Mouse (Mus musculus): Measurements from ENCODE around the gene Ripor3.
A peak's percentile ranks its signal among the peaks of the same experiment; 100 is the strongest.

Gene Ripor3

GRCm38 (mm10) chr2:167986762-167987161 lies 23.7 kb downstream of the Ripor3 start:
- DNase-seq (ENCODE audit: low spot score), result no peak

DNA sequence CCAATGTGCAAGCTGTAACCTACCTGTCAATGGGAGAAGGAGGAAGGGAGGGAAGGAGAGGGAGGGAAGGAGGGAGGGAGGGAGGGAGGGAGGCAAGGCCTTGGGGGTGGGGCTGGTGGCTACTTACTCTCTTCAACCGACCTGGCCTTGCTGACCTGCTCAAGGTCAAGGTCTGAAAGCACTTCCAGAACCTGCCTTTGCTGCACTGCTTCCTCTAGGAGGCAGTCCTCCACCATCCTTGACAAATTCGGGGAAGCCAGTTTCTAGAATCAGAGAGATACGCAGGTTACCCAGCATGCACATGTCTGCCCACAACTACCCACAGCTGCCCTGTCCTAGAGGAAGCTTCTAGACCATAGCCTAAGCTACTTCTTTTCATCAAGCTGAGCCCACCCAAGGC lies 25.5 kb downstream of the Ripor3 start:
- DNase-seq (ENCODE audit: low spot score), result no peak

DNA sequence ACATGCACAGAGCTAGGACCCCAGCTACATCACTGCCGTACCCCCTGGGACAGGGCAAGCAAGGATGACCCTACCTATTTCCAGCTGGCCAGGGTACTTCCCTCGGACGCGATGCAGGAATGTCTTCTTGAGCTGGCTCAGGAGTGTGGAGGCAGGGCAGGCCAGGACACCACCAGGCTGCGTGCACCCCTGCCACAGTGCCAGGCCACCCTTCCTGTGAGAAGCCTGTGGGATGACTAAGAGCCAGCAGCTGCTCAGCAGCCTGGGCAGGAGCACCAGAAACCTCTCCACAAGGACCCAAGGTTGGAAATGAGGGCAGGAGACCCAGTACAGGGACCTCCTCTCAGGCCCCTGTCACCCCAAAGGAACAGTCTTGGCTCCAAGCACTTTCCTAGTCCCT lies 26.0 kb downstream of the Ripor3 start:
- DNase-seq (ENCODE audit: low spot score), result no peak

DNA sequence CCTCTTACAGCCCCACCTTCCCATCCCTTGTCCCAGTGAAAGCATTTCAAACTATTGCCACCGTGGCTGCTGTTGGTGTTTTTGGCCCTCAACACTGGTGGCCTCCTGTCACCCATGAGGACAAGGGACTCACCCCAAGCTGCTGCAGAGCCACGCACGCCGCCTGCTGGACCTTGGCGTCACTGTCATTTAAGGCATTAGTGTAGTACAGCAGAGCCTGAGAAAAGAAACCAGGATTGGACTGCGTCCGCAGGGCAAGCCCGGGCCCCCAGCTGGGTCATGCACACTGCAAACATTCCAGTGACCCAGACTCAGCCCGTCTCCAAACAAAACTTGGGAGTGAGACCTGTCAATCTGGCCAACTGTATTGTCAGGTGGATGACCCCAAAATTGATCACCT lies 27.8 kb downstream of the Ripor3 start:
- DNase-seq (ENCODE audit: low spot score), result no peak

DNA sequence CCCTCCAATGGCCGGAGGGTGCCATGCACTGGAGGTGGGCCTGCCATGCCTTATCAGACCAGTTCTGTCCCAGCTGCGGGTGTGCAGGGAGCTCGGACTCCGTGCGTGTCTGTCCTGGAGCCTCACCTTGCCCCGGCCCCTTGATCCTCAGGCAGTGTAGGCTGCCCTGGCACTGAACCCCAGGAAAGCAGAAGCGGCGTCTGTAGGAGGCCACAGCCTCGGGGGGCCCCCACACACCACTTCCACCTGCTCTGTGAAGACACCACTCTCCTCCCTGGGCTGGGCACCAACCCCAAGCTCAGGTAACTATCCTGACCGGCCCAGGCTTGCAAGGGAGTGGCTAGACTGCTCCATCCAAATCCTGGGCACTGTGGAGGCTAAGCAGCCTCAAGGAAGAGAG lies 30.0 kb downstream of the Ripor3 start:
- DNase-seq (ENCODE audit: low spot score), result no peak

DNA sequence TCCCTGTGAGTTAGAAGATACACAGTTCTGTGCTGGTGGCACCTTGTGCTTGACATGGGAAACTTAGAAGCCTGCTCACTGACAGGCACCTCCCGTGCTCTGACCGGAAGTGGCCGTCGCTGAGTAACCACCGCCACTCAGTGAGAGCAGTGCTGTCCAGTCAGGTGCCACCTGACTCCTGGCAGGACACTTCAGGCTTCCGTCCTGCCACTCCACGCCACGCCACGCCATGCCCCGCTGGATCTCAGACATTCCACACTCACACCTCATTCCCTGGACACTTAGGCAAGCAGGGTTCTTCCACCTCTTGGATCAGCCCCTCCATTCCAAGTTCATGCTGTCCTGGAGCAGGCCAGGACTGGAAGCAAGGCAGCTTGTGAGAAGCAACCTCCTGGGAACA lies 32.1 kb downstream of the Ripor3 start:
- DNase-seq (ENCODE audit: low spot score), result no peak

GRCm38 (mm10) chr2:167975746-167976145 lies 34.7 kb downstream of the Ripor3 start:
- no peak for DNase-seq (ENCODE audit: low spot score)

DNA sequence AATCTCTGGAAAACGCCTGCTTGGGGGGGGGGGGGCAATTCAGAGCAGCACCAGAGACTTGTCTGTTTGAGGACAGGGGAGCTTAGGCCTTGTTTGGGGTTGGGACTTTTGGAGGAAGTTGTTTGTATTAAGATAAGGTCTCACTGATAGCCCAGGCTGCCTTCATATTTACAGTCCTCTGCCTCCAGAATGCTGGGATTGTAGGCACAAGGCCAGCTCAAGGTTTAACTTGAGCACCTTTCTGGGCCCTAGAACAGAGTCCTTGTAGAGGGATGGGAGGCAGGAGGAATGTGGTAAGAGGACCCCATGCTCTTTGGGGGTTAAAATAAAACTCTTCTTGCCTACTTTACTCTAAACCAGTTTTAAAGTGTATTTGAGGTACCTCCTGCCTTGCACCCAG lies 37.6 kb downstream of the Ripor3 start:
- no peak for DNase-seq (ENCODE audit: low spot score)

- no peak for DNase-seq (ENCODE audit: low spot score)
Observed at GRCm38 (mm10) chr2:167972146-167972545, 38.3 kb downstream of the Ripor3 start.

GRCm38 (mm10) chr2:167969851-167970541 lies 40.4 kb downstream of the Ripor3 start:
- no peak for DNase-seq (ENCODE audit: low spot score)

- no peak for DNase-seq (ENCODE audit: low spot score)
Observed at GRCm38 (mm10) chr2:167968504-167968903, 41.9 kb downstream of the Ripor3 start.

DNA sequence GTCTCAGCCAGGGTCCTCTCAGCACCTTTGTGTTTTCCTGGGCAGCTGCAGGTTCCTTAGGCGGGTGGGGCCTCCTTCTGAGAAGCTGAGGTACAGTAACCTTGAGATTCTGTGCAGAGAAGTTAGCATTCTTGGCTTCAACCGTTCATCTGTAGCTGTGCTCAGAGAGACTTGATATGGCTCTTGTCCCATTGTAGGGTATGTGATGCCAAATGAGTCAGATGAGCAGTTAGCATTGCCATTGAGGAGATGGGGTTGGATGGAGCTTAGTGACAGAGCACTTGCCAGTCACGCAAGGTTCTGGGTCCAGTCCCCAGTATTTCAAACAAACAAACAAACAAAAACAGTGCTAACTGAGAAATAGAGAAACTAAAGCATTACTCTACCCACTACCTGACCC lies 44.5 kb downstream of the Ripor3 start:
- DNase-seq (ENCODE audit: low spot score), result no peak

DNA sequence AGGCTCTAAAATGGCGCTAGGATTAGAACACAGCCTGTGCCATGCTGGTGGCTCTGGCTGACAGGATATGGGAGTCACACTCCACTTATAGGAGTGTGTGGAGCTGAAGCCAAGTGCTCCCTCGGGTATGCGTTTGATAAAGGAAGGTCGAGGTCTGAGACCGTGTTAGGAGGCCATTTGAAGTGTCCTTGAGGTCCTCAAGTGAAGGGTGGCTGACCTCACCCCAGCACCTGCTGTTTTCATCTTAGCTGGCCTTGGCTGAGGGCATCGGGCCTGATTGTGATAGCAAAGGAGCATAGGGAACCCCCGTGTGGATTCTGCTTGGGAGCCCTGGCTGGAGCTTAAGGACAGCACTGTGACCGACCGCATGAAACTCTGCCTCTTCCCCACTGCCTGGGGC lies 46.1 kb downstream of the Ripor3 start:
- DNase-seq (ENCODE audit: low spot score), result no peak

DNA sequence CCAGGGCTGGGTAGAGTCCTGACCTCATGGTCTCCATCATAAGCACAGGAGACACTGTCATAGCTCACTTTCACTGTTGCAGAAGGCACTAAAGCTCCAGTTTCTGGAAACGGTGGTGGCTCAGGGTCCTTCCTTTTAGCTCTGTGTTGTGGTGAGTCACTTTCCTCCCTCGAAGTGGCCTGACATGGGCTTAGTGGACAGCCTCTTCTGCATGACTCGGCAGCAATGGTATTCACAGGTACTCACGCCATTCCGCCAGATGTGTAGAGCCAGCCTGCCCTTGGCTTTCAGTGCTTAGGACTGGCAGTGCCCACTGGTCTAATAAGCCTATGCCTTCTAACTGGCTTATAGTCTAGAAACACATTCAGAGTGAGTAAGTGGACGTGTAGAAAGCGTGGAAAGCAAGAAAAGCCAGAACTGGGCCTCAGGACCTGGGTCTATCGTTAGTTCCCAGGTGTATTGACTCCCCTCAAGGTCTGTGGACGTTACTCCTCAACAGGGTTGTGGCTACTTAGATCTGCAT lies 46.6 kb downstream of the Ripor3 start:
- DNase-seq (ENCODE audit: low spot score), result no peak

GRCm38 (mm10) chr2:167963176-167963575 lies 47.2 kb downstream of the Ripor3 start:
- DNase-seq (ENCODE audit: low spot score), result no peak

DNA sequence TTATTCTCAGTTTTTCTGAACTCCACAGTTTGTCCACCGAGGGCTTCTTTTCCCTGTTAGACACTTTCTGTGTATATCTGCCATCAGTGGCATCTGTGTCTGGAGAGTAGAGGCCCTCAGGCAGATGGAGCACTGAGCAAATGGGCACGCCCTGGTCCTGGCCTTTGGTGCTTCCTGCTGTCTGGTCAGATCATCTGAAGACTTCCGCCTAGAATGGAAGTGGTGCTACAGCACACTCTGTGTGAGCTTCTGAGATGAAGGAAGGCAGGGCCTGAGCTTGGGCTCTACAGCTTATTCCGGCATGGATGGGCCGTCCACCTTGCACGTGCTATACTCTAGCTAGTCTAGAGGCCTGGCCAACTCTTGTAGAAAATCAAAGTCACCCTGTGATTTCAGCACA lies 48.1 kb downstream of the Ripor3 start:
- DNase-seq (ENCODE audit: low spot score), result no peak

DNA sequence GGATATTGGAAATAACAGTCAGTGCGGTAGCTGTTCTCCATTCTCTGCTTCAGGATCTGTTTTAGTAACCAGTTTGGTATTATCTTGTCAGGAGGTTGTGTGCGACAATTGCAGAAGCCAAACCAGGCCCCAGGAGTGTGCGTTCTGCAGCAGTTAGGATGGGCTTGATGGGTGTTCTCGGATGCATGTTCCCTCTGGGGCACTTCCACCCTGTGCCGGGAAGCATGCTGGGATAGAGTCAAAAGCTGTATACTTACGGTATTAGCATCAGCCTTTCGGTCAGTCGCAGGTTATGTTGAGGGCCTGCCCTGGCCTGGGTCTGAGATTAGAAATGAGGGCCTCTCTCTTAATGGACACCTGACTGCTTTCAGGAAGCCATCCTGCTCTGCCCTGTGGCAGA lies 49.8 kb downstream of the Ripor3 start:
- DNase-seq (ENCODE audit: low spot score), result no peak

DNA sequence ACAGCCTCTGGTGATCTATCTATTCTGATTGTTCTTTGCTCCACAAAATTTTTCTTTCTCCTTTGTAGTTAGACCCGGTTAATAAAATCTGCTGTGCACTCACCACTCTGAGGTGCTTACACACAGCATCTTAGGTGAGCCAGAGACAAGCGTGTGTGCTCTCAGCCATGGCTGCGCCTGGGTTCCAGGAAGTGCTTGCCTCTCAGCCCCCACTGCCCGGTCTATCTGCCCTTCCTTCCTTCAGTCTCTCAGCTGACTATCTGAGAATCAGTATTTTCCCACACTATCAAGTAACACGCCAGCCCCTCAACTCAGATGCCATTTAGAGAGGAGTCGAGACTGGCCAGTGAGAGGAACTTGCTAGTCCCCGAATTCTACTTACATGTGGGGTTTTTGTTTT lies 50.4 kb downstream of the Ripor3 start:
- DNase-seq (ENCODE audit: low spot score), result no peak

DNA sequence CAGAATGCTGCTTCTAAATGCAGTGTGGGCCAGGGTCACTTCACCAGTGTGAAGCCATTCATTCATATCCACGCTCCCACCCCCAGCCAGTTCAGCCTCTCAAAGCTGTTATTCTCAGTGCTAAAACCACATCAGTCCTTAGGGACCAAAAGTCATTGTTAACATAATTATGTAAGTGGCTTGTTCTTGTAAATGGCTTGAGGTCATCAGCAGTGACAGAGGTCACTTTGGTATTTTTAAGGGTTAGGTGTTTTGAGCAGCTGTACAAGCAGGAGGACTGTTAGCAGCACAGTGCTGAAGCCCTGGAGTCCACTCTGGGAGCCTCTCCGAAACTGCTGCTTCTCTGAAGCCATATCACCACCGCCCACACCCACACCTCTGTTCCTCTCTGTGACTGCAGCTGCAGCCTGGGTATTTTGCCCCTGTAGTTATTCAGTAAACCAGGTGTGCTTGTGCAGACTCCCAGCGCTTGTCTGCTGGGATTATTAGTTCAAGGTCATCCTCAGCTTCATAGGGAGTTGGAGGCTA lies 51.0 kb downstream of the Ripor3 start:
- DNase-seq (ENCODE audit: low spot score), result no peak

GRCm38 (mm10) chr2:167958843-167959242 lies 51.6 kb downstream of the Ripor3 start:
- DNase-seq (ENCODE audit: low spot score), result peak; percentile 64

DNA sequence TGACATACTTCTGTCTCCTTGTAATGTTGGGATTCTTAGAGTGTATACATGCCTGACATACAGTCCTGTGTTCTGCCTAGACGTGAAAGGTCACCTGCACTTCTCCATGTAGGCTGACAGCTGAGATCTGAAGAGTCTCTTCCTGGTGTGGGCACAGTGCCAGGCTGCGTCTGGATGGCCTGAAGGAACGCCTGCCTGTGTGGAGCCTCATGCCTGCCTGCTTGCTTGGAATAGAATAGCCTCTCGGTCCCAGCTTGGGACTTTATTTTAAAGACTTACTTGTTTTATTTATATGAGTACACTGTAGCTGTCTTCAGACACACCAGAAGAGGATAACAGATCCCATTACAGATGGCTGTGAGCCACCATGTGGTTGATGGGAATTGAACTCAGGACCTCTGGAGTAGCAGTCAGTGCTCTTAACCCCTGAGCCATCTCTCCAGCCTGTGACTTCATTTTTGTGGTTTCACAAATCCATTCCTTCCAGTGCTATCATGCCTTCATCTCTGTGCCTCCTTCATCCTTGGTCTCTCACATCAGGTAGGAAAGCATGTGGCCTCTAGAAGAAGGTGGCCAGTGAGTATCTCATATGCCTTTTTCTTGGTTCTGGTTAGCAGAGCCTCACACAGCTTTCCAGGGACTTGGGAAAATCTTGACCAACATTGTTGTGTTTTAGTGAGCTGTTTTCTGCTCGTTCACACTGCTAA lies 52.2 kb downstream of the Ripor3 start:
- DNase-seq (ENCODE audit: low spot score), result no peak

- DNase-seq (ENCODE audit: low spot score), result no peak
Observed at GRCm38 (mm10) chr2:167957539-167957938, 52.9 kb downstream of the Ripor3 start.

- no peak for DNase-seq (ENCODE audit: low spot score)
Observed at GRCm38 (mm10) chr2:167954928-167955327, 55.5 kb downstream of the Ripor3 start.
